Mouse (Mus musculus): ENCODE measurements around the gene Stard3. TPM values are rescaled to one million over a fixed set of nuclear protein-coding genes. Genes with fewer than 3 reads are reported as not detected.
A peak's percentile ranks its signal among the peaks of the same experiment; 100 is the strongest.
"Not testable (repeated sequence)": the region's sequence is repeated elsewhere in the genome, so short reads cannot be mapped to it uniquely, and the experiment has no call there.

The Stard3 gene
- total RNA-seq, 2 experiments from 2014 or later = 34.1 to 36.8 TPM

GRCm38 (mm10) chr11:98367171-98367862 lies 9.1 kb downstream of the Stard3 start:
- peak in 1 of 2 experiments; percentile 82 for DNase-seq (ENCODE audit: low spot score in 2 of 2)
- intact Hi-C loops (cut with DNase I) = no loop called here

GRCm38 (mm10) chr11:98367863-98368186 lies 9.7 kb downstream of the Stard3 start:
- intact Hi-C loops (cut with DNase I) = no loop called here
- no peak for DNase-seq (ENCODE audit: low spot score in 2 of 2)

- intact Hi-C loops (cut with DNase I) = no loop called here
- DNase-seq (ENCODE audit: low spot score in 2 of 2) = peak in 1 of 2 experiments; percentile 68
Observed at GRCm38 (mm10) chr11:98369337-98369736, 11.2 kb downstream of the Stard3 start.

- intact Hi-C loops (cut with DNase I) = no loop called here
Observed at GRCm38 (mm10) chr11:98370588-98370987, 12.4 kb downstream of the Stard3 start.

GRCm38 (mm10) chr11:98371556-98372240 lies 13.5 kb downstream of the Stard3 start:
- intact Hi-C loops (cut with DNase I) = loop anchor here (2.0 kb wide), 1 partner anchor 29 kb away; no protein-coding TSS in a partner anchor
- DNase-seq (ENCODE audit: low spot score in 2 of 2) = no peak

More at GRCm38 (mm10) chr11:98370588-98370987, 12.4 kb downstream of the Stard3 start:
- DNase-seq (ENCODE audit: low spot score in 2 of 2) = no peak

GRCm38 (mm10) chr11:98372406-98372805 lies 14.2 kb downstream of the Stard3 start:
- DNase-seq (ENCODE audit: low spot score in 2 of 2) = peak in 1 of 2 experiments; percentile 62
- intact Hi-C loops (cut with DNase I) = loop anchor here (2.0 kb wide), 1 partner anchor 30 kb away; no protein-coding TSS in a partner anchor

- DNase-seq (ENCODE audit: low spot score in 2 of 2) = no peak
- intact Hi-C loops (cut with DNase I) = loop anchor here (2.0 kb wide), 1 partner anchor 30 kb away; no protein-coding TSS in a partner anchor
Observed at GRCm38 (mm10) chr11:98373244-98373643, 15.1 kb downstream of the Stard3 start.

GRCm38 (mm10) chr11:98374266-98374665 lies 16.1 kb downstream of the Stard3 start:
- DNase-seq (ENCODE audit: low spot score in 2 of 2) = no peak
- intact Hi-C loops (cut with DNase I) = no loop called here

- DNase-seq (ENCODE audit: low spot score in 2 of 2) = no peak
- intact Hi-C loops (cut with DNase I) = no loop called here
Observed at GRCm38 (mm10) chr11:98376756-98377155, 18.6 kb downstream of the Stard3 start.

- DNase-seq (ENCODE audit: low spot score in 2 of 2) = no peak
- intact Hi-C loops (cut with DNase I) = no loop called here
Observed at GRCm38 (mm10) chr11:98377787-98378186, 19.6 kb downstream of the Stard3 start.

- DNase-seq (ENCODE audit: low spot score in 2 of 2) = no peak
- intact Hi-C loops (cut with DNase I) = no loop called here
Observed at GRCm38 (mm10) chr11:98379379-98379778, 21.2 kb downstream of the Stard3 start.

- no peak for DNase-seq (ENCODE audit: low spot score in 2 of 2)
- intact Hi-C loops (cut with DNase I) = no loop called here
Observed at GRCm38 (mm10) chr11:98380106-98380505, 21.9 kb downstream of the Stard3 start.

GRCm38 (mm10) chr11:98381651-98382050 lies 23.5 kb downstream of the Stard3 start:
- intact Hi-C loops (cut with DNase I) = no loop called here

GRCm38 (mm10) chr11:98382405-98382804 lies 24.2 kb downstream of the Stard3 start:
- DNase-seq (ENCODE audit: low spot score in 2 of 2); intact Hi-C loops (cut with DNase I): not testable (repeated sequence)

More at GRCm38 (mm10) chr11:98381651-98382050, 23.5 kb downstream of the Stard3 start:
- DNase-seq (ENCODE audit: low spot score in 2 of 2) = no peak

- intact Hi-C loops (cut with DNase I) = no loop called here
Observed at GRCm38 (mm10) chr11:98383261-98384030, 25.3 kb downstream of the Stard3 start, which contains the start of gene Tcap. Gene Tcap, plus strand, starts transcription at chr11:98383811.

GRCm38 (mm10) chr11:98384216-98384615 lies 26.0 kb downstream of the Stard3 start:
- DNase-seq (ENCODE audit: low spot score in 2 of 2) = no peak
- intact Hi-C loops (cut with DNase I) = no loop called here

More at GRCm38 (mm10) chr11:98383261-98384030, 25.3 kb downstream of the Stard3 start, which contains the start of gene Tcap:
- DNase-seq (ENCODE audit: low spot score in 2 of 2) = peak in 1 of 2 experiments; percentile 46

- DNase-seq (ENCODE audit: low spot score in 2 of 2) = peak in 1 of 2 experiments; percentile 49
- intact Hi-C loops (cut with DNase I) = no loop called here
Observed at GRCm38 (mm10) chr11:98384721-98385637, 26.8 kb downstream of the Stard3 start.

GRCm38 (mm10) chr11:98385638-98386585 lies 27.7 kb downstream of the Stard3 start, which contains the start of gene Pnmt:
Gene Pnmt, plus strand, starts transcription at chr11:98386450.
- no peak for DNase-seq (ENCODE audit: low spot score in 2 of 2)
- intact Hi-C loops (cut with DNase I) = no loop called here
